Mouse (Mus musculus) layer of hippocampus, adult 18-20 months (tissue): Measurements from ENCODE around the gene Hist1h2bf. TPM values are rescaled to one million over a fixed set of nuclear protein-coding genes. Genes with fewer than 3 reads are reported as not detected.
A peak's percentile ranks its signal among the peaks of the same experiment; 100 is the strongest.
"Not testable (repeated sequence)": the region's sequence is repeated elsewhere in the genome, so short reads cannot be mapped to it uniquely, and the experiment has no call there.

Experiments used
- DNase-seq, 2 experiments: peaks; one replicate each; pipeline ENCODE4 v3.0.0; 2022; ENCODE audit warnings: low spot score in 2 of 2
- total RNA-seq, 2 experiments: library from RNA; stranded (reverse); gene quantifications; 2 replicates each; pipeline ENCODE4 v1.2.3; 2021

Hist1h2bf gene
- total RNA-seq, 2 experiments from 2014 or later = 24.1 to 24.2 TPM

GRCm38 (mm10) chr13:23572218-23573033 lies 1.6 kb downstream of the Hist1h2bf start:
- no peak for DNase-seq

DNA sequence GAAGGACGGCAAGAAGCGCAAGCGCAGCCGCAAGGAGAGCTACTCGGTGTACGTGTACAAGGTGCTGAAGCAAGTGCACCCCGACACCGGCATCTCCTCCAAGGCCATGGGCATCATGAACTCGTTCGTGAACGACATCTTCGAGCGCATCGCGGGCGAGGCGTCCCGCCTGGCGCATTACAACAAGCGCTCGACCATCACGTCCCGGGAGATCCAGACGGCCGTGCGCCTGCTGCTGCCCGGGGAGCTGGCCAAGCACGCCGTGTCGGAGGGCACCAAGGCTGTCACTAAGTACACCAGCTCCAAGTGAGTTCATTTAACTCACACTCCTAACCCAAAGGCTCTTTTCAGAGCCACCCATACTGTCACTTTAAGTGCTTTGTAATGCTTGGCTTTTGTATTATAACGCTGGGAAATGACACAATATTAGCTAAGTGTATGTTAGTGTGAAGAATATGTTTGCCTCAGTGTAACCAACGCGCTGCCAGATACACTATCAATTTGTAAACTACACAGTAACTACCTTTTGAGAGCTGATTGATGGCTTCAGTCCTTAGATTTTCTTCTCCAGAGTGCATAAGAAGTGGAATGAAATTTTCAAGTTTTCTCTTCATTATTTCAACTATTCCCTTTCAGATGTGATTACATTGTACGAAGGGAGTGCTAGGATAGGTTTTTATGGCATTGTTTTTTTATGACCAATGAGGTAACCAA lies 2.3 kb downstream of the Hist1h2bf start:
- DNase-seq = not testable (repeated sequence)

DNA sequence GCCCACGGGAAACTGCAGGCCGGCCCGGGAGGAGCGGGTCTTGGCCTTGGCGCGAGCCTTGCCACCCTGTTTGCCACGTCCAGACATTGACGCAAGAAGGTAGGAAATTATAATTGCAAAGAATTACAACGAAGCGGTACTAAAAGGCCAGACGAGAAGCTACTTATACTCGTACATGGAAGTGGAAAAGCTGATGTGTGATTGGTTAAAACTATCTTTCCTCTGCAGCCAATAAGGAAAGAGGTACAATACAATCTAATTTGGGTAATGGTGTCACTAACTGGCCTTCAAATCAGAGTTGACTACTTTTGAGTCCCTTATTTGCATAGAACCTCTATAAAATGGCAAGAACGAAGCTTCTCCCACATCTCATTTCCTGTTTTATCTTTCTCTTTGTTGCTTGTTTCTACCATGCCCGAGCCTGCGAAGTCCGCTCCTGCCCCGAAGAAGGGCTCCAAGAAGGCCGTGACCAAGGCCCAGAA lies 2.9 kb downstream of the Hist1h2bf start, which contains the start of the genes Hist1h2ae and Hist1h2bg:
TSS of gene Hist1h2ae (minus strand) at position 199 of the 482 bp plus-strand sequence.
TSS of gene Hist1h2bg (plus strand) at position 375 of the 482 bp plus-strand sequence.
- DNase-seq = peak; percentile 78 to 88

- not testable (repeated sequence) for DNase-seq
Observed at GRCm38 (mm10) chr13:23570261-23571021, 3.6 kb downstream of the Hist1h2bf start.

- DNase-seq = no peak
Observed at GRCm38 (mm10) chr13:23564482-23564881, 9.5 kb downstream of the Hist1h2bf start.

DNA sequence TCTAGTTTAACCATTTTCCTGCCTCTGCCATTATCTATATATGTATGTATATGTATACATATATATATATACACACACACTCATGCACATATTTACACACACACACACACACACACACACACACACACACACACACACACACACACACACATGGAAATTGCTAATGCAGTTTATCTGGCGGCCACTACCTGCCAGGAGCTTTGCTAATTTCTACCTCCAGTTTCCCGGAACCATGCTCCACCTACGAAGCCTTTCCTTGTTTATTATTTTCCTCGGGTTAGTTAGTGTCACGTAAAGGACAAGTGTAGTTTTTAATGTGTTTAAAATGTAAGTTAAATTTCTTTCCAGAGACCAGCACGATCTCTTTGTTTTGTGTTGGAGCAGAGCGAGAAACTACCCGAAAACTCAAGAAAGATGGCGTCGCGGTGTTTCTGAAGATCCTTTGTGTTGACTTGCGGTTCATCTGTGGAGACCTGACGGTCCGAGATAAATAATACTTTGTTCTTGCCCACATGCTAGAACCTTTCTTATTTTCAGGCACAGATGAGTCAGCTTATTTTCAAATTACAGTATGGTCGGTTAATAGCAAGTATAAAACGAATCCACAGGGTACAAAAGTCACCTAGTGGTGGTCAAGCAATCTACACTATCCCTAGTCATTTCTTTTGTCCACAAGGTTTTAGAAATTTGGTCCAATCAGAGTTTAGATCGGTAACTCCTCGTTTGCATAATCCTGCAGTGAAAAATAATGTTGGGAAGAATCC lies 11.1 kb downstream of the Hist1h2bf start:
- DNase-seq = peak in 1 of 2 experiments; percentile 66

- DNase-seq = peak; percentile 92 to 97
Observed at GRCm38 (mm10) chr13:23561883-23562659, 11.9 kb downstream of the Hist1h2bf start, which contains the start of gene Hist1h3e. Gene Hist1h3e, minus strand, starts transcription at chr13:23562369.

- DNase-seq = not testable (repeated sequence)
Observed at GRCm38 (mm10) chr13:23561531-23561882, 12.5 kb downstream of the Hist1h2bf start.

DNA sequence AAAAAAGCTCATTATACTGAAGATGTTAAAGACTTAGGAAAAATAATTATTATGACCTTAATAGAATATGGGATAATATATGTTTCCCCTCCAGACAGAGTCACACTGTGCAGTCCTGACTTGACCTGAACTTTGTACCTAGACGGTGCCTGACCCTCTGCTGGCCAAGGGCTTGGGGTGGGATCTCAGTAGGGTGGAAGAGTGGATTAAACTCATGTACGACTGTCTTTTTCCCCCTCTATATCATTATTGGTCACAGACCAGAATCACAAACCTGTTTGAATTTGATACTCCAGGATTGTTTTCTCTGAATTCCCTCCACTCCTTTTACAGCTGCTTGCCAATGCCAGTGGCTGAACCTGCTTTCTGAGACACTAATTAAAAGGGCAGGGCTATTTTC lies 13.3 kb downstream of the Hist1h2bf start:
- not testable (repeated sequence) for DNase-seq

DNA sequence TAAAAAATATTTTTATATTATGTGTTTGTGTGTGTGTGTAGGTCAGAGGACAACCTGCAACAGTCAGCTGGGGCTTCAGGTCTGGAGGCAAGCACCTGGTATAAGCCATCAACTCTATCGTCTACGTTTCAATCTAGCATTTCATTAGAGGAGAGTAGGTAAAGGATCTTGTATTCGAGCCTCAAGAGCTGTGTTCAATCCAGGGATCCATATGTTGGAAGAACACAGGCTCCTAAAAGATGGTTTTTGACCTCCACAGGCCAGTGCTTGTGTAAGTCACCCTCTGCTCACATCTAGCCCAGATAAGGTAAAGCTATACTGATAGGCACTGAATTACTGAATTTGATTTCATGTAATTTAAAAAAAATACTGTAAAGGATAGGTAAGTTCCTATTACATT lies 17.1 kb downstream of the Hist1h2bf start:
- no peak for DNase-seq

GRCm38 (mm10) chr13:23555839-23556416 lies 18.1 kb downstream of the Hist1h2bf start:
- DNase-seq = peak; percentile 73 to 90

DNA sequence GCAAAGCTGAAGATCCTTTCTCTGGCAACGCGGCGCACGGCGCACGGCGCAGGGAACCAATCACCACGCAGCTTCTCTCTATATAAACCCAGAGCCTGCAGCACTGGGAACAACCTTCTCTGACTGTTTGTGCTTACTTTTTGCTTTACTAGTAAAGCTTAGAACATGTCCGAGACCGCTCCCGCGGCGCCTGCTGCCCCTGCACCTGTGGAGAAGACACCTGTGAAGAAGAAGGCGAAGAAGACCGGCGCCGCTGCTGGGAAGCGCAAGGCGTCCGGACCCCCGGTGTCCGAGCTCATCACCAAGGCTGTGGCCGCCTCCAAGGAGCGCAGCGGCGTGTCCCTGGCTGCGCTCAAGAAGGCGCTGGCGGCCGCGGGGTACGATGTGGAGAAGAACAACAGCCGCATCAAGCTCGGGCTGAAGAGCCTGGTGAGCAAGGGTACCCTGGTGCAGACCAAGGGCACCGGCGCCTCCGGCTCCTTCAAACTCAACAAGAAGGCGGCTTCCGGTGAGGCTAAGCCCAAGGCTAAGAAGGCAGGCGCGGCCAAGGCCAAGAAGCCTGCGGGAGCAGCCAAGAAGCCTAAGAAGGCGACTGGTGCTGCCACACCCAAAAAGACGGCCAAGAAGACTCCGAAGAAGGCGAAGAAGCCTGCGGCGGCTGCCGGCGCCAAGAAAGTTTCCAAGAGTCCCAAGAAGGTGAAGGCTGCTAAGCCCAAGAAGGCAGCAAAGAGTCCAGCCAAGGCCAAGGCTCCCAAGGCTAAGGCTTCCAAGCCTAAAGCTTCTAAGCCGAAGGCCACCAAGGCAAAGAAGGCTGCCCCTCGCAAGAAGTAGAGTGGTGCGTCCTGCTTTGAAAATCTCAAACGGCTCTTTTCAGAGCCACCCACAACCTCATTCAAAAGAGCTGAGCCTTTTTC lies 18.8 kb downstream of the Hist1h2bf start:
- DNase-seq = peak; percentile 73 to 90

- DNase-seq = no peak
Observed at GRCm38 (mm10) chr13:23554393-23554792, 19.6 kb downstream of the Hist1h2bf start.

DNA sequence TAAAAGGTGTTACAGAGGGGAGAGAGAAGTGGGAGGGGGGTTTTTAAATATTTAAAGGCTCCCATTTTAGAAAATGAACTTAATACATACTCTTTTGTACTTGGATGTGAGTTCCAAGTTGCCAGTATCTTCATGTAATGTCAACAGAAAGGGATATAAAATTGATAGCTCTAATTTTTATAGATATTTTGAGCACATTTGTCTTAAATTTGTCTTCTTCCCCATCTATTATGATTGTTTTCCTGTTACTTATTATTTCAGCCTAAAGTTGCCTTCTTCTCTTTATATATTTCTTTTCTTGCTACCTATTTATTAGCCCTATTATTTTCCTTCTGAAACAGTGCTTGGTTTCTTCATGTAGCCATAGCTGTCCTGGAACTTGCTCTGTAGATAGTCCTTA lies 21.0 kb downstream of the Hist1h2bf start, which contains the start of gene Hist1h1d:
TSS of gene Hist1h1d (plus strand) at position 301 of the 400 bp plus-strand sequence.
- no peak for DNase-seq

DNA sequence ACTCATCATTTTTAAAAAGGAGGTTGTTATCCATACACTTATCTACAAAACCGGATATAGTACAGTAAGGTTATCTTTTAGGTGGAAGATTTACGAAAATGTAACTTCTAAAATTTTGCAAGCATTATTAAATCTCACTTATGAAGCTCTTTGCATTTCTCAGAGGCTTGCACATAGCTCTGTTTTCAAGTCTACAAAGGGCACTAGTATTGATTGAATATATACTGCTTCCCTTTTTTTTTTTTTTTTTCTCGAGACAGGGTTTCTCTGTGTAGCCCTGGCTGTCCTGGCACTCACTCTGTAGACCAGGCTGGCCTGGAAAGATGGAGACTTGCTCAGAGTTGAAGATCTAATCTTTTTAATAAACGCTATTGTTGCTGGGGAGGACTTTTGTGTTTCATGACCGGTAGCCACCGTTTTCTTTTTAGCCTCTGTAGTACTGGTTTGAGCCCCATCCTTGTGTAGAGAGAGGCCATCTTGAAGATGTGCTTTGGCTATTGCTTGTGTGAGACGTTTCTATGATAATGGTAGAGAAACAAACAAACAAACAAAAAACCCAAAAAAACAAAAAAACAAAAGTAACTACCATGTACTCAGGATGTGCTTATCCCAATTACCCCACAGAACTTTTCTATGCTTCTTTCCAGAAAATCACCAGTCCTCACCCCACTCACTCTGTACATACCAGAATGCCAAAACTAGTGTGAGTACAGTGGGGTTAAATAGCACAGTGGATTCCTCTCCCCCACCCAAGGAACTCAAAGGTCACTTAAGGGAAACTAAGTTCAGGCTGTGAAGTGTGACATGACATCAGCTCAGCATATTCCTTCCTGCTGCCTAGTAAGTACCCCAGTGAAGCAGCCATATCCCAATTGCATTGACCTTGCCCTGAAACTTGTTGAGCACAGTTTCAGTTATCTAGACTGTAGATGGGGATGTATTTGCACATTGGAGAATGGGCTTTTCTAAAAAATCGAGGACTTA lies 21.8 kb downstream of the Hist1h2bf start:
- no peak for DNase-seq

DNA sequence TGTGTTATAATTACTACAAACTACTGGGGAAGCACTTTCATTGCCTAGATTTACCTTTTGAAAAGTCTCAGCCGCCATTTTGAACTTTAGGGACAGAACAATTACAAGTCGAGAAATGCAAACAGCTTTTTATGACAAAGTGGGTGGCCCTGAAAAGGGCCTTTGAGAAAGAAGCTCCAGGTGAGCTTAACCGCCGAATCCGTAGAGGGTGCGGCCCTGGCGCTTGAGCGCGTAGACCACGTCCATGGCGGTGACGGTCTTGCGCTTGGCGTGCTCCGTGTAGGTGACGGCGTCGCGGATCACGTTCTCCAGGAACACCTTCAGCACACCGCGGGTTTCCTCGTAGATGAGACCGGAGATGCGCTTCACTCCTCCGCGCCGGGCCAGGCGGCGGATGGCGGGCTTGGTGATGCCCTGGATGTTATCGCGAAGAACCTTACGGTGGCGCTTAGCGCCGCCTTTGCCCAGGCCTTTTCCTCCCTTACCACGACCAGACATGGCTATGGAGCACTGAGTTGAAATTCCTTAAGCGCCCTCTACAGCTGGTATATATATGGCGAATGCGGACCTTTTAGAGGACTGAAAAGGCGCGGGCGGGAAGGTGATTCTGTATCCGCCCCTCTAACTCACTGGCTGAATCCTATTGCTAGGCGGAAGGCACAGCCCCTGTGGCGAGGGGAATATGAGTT lies 22.7 kb downstream of the Hist1h2bf start, which contains the start of gene Hist1h4f:
TSS of gene Hist1h4f (minus strand) at position 503 of the 689 bp plus-strand sequence.
- peak; percentile 90 to 95 for DNase-seq
